Mouse (Mus musculus): ENCODE measurements around the gene Ccsap.

DNA sequence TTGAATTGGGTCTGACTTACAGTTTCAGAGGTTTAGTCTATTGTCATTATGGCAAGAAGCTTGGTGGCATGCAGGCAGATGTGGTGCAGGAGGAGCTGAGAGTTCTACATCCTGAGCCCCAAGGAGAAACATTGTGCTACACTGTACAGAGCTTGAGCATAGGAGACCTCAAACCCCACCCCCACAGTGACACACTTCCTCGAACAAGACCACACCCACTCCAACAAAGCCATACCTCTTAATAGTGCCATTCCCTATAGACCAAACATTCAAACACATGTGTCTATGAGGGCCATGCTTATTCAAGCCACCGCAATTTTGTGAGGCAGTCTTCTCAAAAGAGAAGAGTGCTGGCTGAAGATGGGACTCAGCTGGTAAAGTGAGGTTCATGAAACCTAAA lies 58.5 kb downstream of the Ccsap start:
- TF ChIP-seq CTCF (conservative IDR thresholded peaks at IDR 0.05 in 1 of 2, IDR thresholded peaks at IDR 0.05 in 1 of 2; ENCODE audit: low read depth in 2 of 2, low read length in 2 of 2) (no peak), ZC3H11A (IDR thresholded peaks at IDR 0.05; ENCODE audit: low read depth, low read length) (no peak), ZNF384 (IDR thresholded peaks at IDR 0.05; ENCODE audit: low read depth, low read length) (no peak), CHD2 (IDR thresholded peaks at IDR 0.05; ENCODE audit: low read length) (no peak), MAFK (IDR thresholded peaks at IDR 0.05; ENCODE audit: insufficient replicate concordance, low read length) (no peak), EP300 (IDR thresholded peaks at IDR 0.05; ENCODE audit: low read length) (no peak), POLR2A (IDR thresholded peaks at IDR 0.05; ENCODE audit: low read depth, low read length) (no peak), ETS1 (conservative IDR thresholded peaks at IDR 0.05; ENCODE audit: low read depth, low read length) (no peak), TCF12 (IDR thresholded peaks at IDR 0.05; ENCODE audit: low read depth, low read length) (no peak), POLR2AphosphoS2 (IDR thresholded peaks at IDR 0.05; ENCODE audit: low read depth, low read length) (no peak), RAD21 (IDR thresholded peaks at IDR 0.05; ENCODE audit: low read depth, low read length) (no peak), HCFC1 (IDR thresholded peaks at IDR 0.05; ENCODE audit: low read depth, low read length) (no peak)
